Comparison of ENCODE assay signal across 26 mouse cellular contexts in genomic region chr2:51267662-51268061, GRCm38 (mm10).
DNase-seq lines count a peak whose midpoint lies in the region; ATAC-seq and TF ChIP-seq lines count a peak whose summit lies in the region.
"Had no signal": no experiment of that assay in that cellular context is flagged by ENCODE, and none has a peak within 500 bp of the region (broad histone marks: within the 10 kb centered on the region; RNA-seq: fewer than 3 reads in every experiment).

No protein-coding gene starts in this region.

- TF ChIP-seq POLR2A in limb, embryonic 14.5 days (IDR thresholded peaks at IDR 0.05; ENCODE audit: borderline replicate concordance, extremely low read depth, insufficient read depth, insufficient read length) = no peak

- peak; percentile 68 for DNase-seq in embryo, embryonic 10.5 days (ENCODE audit: low spot score)
- DNase-seq in embryonic facial prominence, embryonic 11.5 days (ENCODE audit: low spot score) = peak; percentile 87
- peak; percentile 76 for DNase-seq in forelimb bud, embryonic 11.5 days (ENCODE audit: low read depth, low spot score)
- DNase-seq in limb, embryonic 14.5 days (ENCODE audit: low spot score) = peak; percentile 85
- no peak for DNase-seq in midbrain, postnatal 0 days (ENCODE audit: low spot score)
- no peak for DNase-seq in left cerebral cortex, adult 8-10 months (ENCODE audit: low spot score in 2 of 2)
- DNase-seq in forebrain, postnatal 0 days = no peak
- DNase-seq: adrenal gland, adult 2 months; cerebellum, adult 11-12 months; cerebellum, postnatal 14 days; heart, postnatal 10 days; kidney, postnatal 36 days; left cerebral cortex, postnatal 4 days; lung, postnatal 36 days; right cerebral cortex, adult 18-20 months; thymus, adult 18-20 months; thymus, postnatal 36 days had no signal

- H3K9ac ChIP-seq in embryonic facial prominence, embryonic 11.5 days (replicated peaks; ENCODE audit: low read length) = no peak overlapping the region
- no peak overlapping the region for H3K9ac ChIP-seq in limb, embryonic 14.5 days (ENCODE audit: low read depth, low read length, severe bottlenecking)
- H3K9ac ChIP-seq in midbrain, postnatal 0 days (replicated peaks; ENCODE audit: low read length, poor library complexity, severe bottlenecking) = no peak overlapping the region
- H3K9ac ChIP-seq in kidney, embryonic 15.5 days = no peak overlapping the region
- H3K9ac ChIP-seq in forebrain, postnatal 0 days = no peak overlapping the region
- H3K9ac ChIP-seq: heart, embryonic 12.5 days; liver, embryonic 14.5 days; lung, embryonic 15.5 days; neural tube, embryonic 15.5 days had no signal

- H3K4me2 ChIP-seq in embryonic facial prominence, embryonic 11.5 days (ENCODE audit: low read depth, low read length) = no peak overlapping the region
- peak overlapping the region; percentile 16; the same call in 1 of the 2 replicates for H3K4me2 ChIP-seq in limb, embryonic 14.5 days (replicated peaks; ENCODE audit: low read depth, low read length, severe bottlenecking)
- no peak overlapping the region for H3K4me2 ChIP-seq in midbrain, postnatal 0 days (ENCODE audit: low read depth, low read length, poor library complexity, severe bottlenecking)
- no peak overlapping the region for H3K4me2 ChIP-seq in kidney, embryonic 15.5 days
- H3K4me2 ChIP-seq in forebrain, postnatal 0 days (ENCODE audit: low read depth) = no peak overlapping the region
- H3K4me2 ChIP-seq: heart, embryonic 12.5 days; lung, embryonic 15.5 days; neural tube, embryonic 15.5 days had no signal

- H3K27me3 ChIP-seq in embryonic facial prominence, embryonic 11.5 days (ENCODE audit: control insufficient read depth, insufficient read depth, low read length) = no peaks in the 10 kb centered on the region
- no peaks in the 10 kb centered on the region for H3K27me3 ChIP-seq in limb, embryonic 14.5 days (ENCODE audit: control insufficient read depth, insufficient read depth, low read length)
- H3K27me3 ChIP-seq in midbrain, postnatal 0 days (ENCODE audit: insufficient read depth, low read length) = no peaks in the 10 kb centered on the region
- no peaks in the 10 kb centered on the region for H3K27me3 ChIP-seq in kidney, embryonic 15.5 days
- no peaks in the 10 kb centered on the region for H3K27me3 ChIP-seq in forebrain, postnatal 0 days (ENCODE audit: insufficient read depth, low read length)
- H3K27me3 ChIP-seq: heart, embryonic 12.5 days; lung, embryonic 15.5 days; megakaryocyte, embryonic 14.5 days; neural tube, embryonic 15.5 days had no signal

- no peak overlapping the region for H3K27ac ChIP-seq in embryonic facial prominence, embryonic 11.5 days (replicated peaks; ENCODE audit: low read depth, low read length)
- H3K27ac ChIP-seq in limb, embryonic 14.5 days (replicated peaks; ENCODE audit: low read depth, low read length) = no peak overlapping the region
- no peak overlapping the region for H3K27ac ChIP-seq in midbrain, postnatal 0 days (ENCODE audit: low read depth, low read length)
- H3K27ac ChIP-seq in kidney, embryonic 15.5 days = no peak overlapping the region
- no peak overlapping the region for H3K27ac ChIP-seq in forebrain, postnatal 0 days (ENCODE audit: low read depth, low read length)
- H3K27ac ChIP-seq: hindbrain, embryonic 10.5 days; liver, embryonic 14.5 days; lung, embryonic 15.5 days; neural tube, embryonic 15.5 days had no signal

- no peak overlapping the region for H3K4me3 ChIP-seq in embryonic facial prominence, embryonic 11.5 days (ENCODE audit: low read depth, low read length)
- H3K4me3 ChIP-seq in limb, embryonic 14.5 days (replicated peaks; ENCODE audit: low read length) = no peak overlapping the region
- no peak overlapping the region for H3K4me3 ChIP-seq in midbrain, postnatal 0 days (ENCODE audit: low read depth, low read length)
- H3K4me3 ChIP-seq in kidney, embryonic 15.5 days (replicated peaks) = no peak overlapping the region
- no peak overlapping the region for H3K4me3 ChIP-seq in forebrain, postnatal 0 days (ENCODE audit: low read depth, low read length)
- H3K4me3 ChIP-seq: heart, embryonic 12.5 days; hindbrain, embryonic 10.5 days; lung, embryonic 15.5 days; megakaryocyte, embryonic 14.5 days; neural tube, embryonic 15.5 days had no signal

- H3K9me3 ChIP-seq in embryonic facial prominence, embryonic 11.5 days (replicated peaks; ENCODE audit: control insufficient read depth, low read length) = no peaks in the 10 kb centered on the region
- no peaks in the 10 kb centered on the region for H3K9me3 ChIP-seq in limb, embryonic 14.5 days (ENCODE audit: control insufficient read depth, low read length)
- H3K9me3 ChIP-seq in midbrain, postnatal 0 days (ENCODE audit: low read length) = no peaks in the 10 kb centered on the region
- no peaks in the 10 kb centered on the region for H3K9me3 ChIP-seq in kidney, embryonic 15.5 days (replicated peaks)
- no peaks in the 10 kb centered on the region for H3K9me3 ChIP-seq in forebrain, postnatal 0 days (ENCODE audit: low read length)
- H3K9me3 ChIP-seq: heart, embryonic 12.5 days; hindbrain, embryonic 10.5 days; lung, embryonic 15.5 days; megakaryocyte, embryonic 14.5 days; neural tube, embryonic 15.5 days had no signal

- TF ChIP-seq CTCF in midbrain, postnatal 0 days (IDR thresholded peaks at IDR 0.05) = no peak
- no peak for TF ChIP-seq CTCF in forebrain, postnatal 0 days (IDR thresholded peaks at IDR 0.05; ENCODE audit: low read depth)

- WGBS in embryonic facial prominence, embryonic 11.5 days = 27% methylated on average over 5 of the region's 5 CpGs
- 6% methylated on average over 5 of the region's 5 CpGs for WGBS in limb, embryonic 14.5 days
- WGBS in midbrain, postnatal 0 days = 73% methylated on average over 5 of the region's 5 CpGs
- WGBS in kidney, embryonic 15.5 days = 51% methylated on average over 5 of the region's 5 CpGs
- 60% methylated on average over 5 of the region's 5 CpGs for WGBS in forebrain, postnatal 0 days

- H3K36me3 ChIP-seq in embryonic facial prominence, embryonic 11.5 days (replicated peaks; ENCODE audit: control insufficient read depth, insufficient read depth, low read depth, low read length) = no peaks in the 10 kb centered on the region
- H3K36me3 ChIP-seq in limb, embryonic 14.5 days (ENCODE audit: control insufficient read depth, insufficient read depth, low read length) = no peaks in the 10 kb centered on the region
- no peaks in the 10 kb centered on the region for H3K36me3 ChIP-seq in midbrain, postnatal 0 days (ENCODE audit: insufficient read depth, low read length)
- H3K36me3 ChIP-seq in kidney, embryonic 15.5 days = no peaks in the 10 kb centered on the region
- H3K36me3 ChIP-seq in forebrain, postnatal 0 days (ENCODE audit: insufficient read depth) = no peaks in the 10 kb centered on the region
- H3K36me3 ChIP-seq: heart, embryonic 12.5 days; hindbrain, embryonic 10.5 days; lung, embryonic 15.5 days; neural tube, embryonic 15.5 days had no signal

- ATAC-seq in embryonic facial prominence, embryonic 11.5 days (replicated peaks; ENCODE audit: insufficient number of reproducible peaks, low FRiP score, low TSS enrichment, low read depth) = peak; percentile 82
- peak; percentile 88 for ATAC-seq in limb, embryonic 14.5 days (ENCODE audit: low FRiP score, low read depth)
- no peak for ATAC-seq in midbrain, postnatal 0 days (ENCODE audit: low FRiP score)
- ATAC-seq in kidney, embryonic 15.5 days (replicated peaks; ENCODE audit: low FRiP score) = no peak
- no peak for ATAC-seq in forebrain, postnatal 0 days
- ATAC-seq: hindbrain, embryonic 16.5 days; intestine, postnatal 0 days had no signal

- H3K4me1 ChIP-seq in embryonic facial prominence, embryonic 11.5 days (ENCODE audit: control insufficient read depth, insufficient read depth, low read length) = no peaks in the 10 kb centered on the region
- H3K4me1 ChIP-seq in limb, embryonic 14.5 days (ENCODE audit: control insufficient read depth, insufficient read depth, low read length) = peaks cover 6% of the 10 kb centered on the region; the same call in 1 of the 2 replicates
- H3K4me1 ChIP-seq in midbrain, postnatal 0 days (ENCODE audit: insufficient read depth, low read length) = no peaks in the 10 kb centered on the region
- peaks cover under 1% of the 10 kb centered on the region; the same call in 1 of the 2 replicates for H3K4me1 ChIP-seq in kidney, embryonic 15.5 days
- no peaks in the 10 kb centered on the region for H3K4me1 ChIP-seq in forebrain, postnatal 0 days (ENCODE audit: insufficient read depth)
- H3K4me1 ChIP-seq: heart, embryonic 12.5 days; hindbrain, embryonic 10.5 days; lung, embryonic 15.5 days; neural tube, embryonic 15.5 days had no signal

Comparison
In these comparisons a context has a peak if more than half of its experiments do, and no peak if none do; other contexts are left out.
1. DNase-seq: peak in embryo, embryonic 10.5 days (single experiment), embryonic facial prominence, embryonic 11.5 days (single experiment), forelimb bud, embryonic 11.5 days (single experiment) and limb, embryonic 14.5 days (single experiment); none in midbrain, postnatal 0 days (single experiment), left cerebral cortex, adult 8-10 months (0 of 2) and forebrain, postnatal 0 days (single experiment).
2. ATAC-seq: peak in embryonic facial prominence, embryonic 11.5 days (single experiment) and limb, embryonic 14.5 days (single experiment); none in midbrain, postnatal 0 days (single experiment), kidney, embryonic 15.5 days (single experiment) and forebrain, postnatal 0 days (single experiment).